Mouse (Mus musculus): Measurements from ENCODE around the gene Actl6b.

The Actl6b gene

DNA sequence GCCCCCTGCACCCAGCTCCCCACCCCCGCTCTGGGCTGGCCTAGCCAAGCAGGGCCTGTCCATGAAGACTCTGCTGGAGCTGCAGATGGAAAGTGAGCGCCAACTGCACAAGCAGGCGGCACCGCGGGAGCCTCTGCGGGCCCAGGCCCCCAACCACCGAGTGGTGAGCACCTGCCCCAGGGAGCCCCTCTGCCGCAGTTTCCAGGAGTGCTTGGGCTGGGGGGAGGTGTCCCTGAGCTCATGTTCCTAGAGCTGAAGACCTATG lies 29.1 kb upstream of the Actl6b start:
- Histone ChIP-seq H3K27me3 (ENCODE audit: control insufficient read depth, insufficient read depth, low read length, poor library complexity, severe bottlenecking) (no peaks in the 10 kb centered on the region), H3K36me3 (ENCODE audit: control insufficient read depth, insufficient read depth, low read length, poor library complexity, severe bottlenecking) (peaks cover 28% of the 10 kb centered on the region)
- no peak for DNase-seq (ENCODE audit: low read depth, low spot score)

- no peaks in the 10 kb centered on the region for H3K27me3 ChIP-seq (ENCODE audit: control insufficient read depth, insufficient read depth, low read length, poor library complexity, severe bottlenecking)
- DNase-seq (ENCODE audit: low read depth, low spot score) = no peak
- peaks cover 25% of the 10 kb centered on the region for H3K36me3 ChIP-seq (ENCODE audit: control insufficient read depth, insufficient read depth, low read length, poor library complexity, severe bottlenecking)
Measured at GRCm38 (mm10) chr5:137524671-137525070, 28.6 kb upstream of the Actl6b start.

DNA sequence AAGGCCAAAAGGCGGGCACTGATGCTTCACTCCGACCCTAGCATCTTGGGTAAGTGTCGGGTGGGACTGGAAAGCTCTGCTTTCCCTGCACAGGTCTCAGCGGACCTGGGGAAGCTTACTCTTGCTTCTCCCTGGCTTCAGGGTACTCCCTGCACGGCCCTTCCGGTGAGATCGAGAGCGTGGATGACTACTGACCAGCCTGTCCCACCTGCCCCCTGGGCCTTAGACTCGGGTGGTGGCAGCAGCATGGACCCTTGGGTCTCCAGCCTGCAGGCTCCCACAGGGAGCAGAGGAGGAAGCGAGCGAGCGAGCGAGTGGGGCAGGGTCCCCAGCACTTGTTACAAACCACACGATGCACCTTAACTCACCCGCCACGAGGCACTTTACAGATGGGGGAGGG lies 27.8 kb upstream of the Actl6b start:
- H3K27me3 ChIP-seq (ENCODE audit: control insufficient read depth, insufficient read depth, low read length, poor library complexity, severe bottlenecking) = no peaks in the 10 kb centered on the region
- DNase-seq (ENCODE audit: low read depth, low spot score) = no peak
- peaks cover 28% of the 10 kb centered on the region for H3K36me3 ChIP-seq (ENCODE audit: control insufficient read depth, insufficient read depth, low read length, poor library complexity, severe bottlenecking)

DNA sequence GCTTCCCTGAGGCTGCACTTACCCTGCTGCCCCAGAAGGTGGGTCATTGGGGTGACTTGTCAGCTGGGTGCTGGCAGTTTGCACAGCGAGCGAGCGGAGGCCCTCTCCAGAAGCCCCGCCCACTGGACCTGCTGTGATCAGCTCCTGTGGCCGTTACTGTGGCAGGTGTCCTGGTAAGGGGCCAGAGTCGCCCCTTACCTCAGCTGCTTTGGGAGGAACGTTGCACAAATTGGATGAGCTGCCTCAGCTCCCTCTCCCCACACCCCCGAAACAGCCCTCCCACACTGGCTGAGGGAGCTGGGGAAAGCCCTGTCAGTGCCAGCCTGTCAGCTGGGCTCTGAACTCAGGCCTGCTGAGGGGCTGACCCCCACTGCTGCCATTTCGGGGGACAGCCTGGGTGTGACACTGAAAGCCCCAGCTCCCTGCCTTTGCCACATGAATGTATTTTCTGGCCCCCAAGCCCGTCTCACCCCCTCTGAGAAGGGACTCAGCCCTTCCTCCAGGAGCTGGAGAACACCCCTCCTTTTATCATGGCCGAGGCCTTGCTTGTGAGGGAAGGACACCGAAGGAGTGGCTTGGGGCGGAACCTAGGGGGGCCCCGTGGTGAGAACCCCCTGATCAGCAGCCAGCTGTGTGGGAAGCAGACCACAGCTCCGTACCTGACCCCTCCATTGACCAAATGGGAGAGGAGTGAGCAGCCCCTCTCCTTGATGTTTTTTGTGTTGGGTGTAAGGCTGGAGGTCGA lies 27.0 kb upstream of the Actl6b start:
- no peaks in the 10 kb centered on the region for H3K27me3 ChIP-seq (ENCODE audit: control insufficient read depth, insufficient read depth, low read length, poor library complexity, severe bottlenecking)
- H3K36me3 ChIP-seq (ENCODE audit: control insufficient read depth, insufficient read depth, low read length, poor library complexity, severe bottlenecking) = peaks cover 24% of the 10 kb centered on the region
- DNase-seq (ENCODE audit: low read depth, low spot score) = peak; percentile 40

GRCm38 (mm10) chr5:137527413-137527812 lies 25.9 kb upstream of the Actl6b start:
- no peak for DNase-seq (ENCODE audit: low read depth, low spot score)
- H3K36me3 ChIP-seq (ENCODE audit: control insufficient read depth, insufficient read depth, low read length, poor library complexity, severe bottlenecking) = peaks cover 18% of the 10 kb centered on the region
- H3K27me3 ChIP-seq (ENCODE audit: control insufficient read depth, insufficient read depth, low read length, poor library complexity, severe bottlenecking) = no peaks in the 10 kb centered on the region

- no peaks in the 10 kb centered on the region for H3K27me3 ChIP-seq (ENCODE audit: control insufficient read depth, insufficient read depth, low read length, poor library complexity, severe bottlenecking)
- H3K36me3 ChIP-seq (ENCODE audit: control insufficient read depth, insufficient read depth, low read length, poor library complexity, severe bottlenecking) = peaks cover 18% of the 10 kb centered on the region
- no peak for DNase-seq (ENCODE audit: low read depth, low spot score)
Measured at GRCm38 (mm10) chr5:137528247-137528968, 24.9 kb upstream of the Actl6b start.

GRCm38 (mm10) chr5:137529221-137529995 lies 23.9 kb upstream of the Actl6b start:
- H3K36me3 ChIP-seq (ENCODE audit: control insufficient read depth, insufficient read depth, low read length, poor library complexity, severe bottlenecking) = peaks cover 18% of the 10 kb centered on the region
- no peaks in the 10 kb centered on the region for H3K27me3 ChIP-seq (ENCODE audit: control insufficient read depth, insufficient read depth, low read length, poor library complexity, severe bottlenecking)
- DNase-seq (ENCODE audit: low read depth, low spot score) = no peak

GRCm38 (mm10) chr5:137530075-137530474 lies 23.2 kb upstream of the Actl6b start:
- H3K27me3 ChIP-seq (ENCODE audit: control insufficient read depth, insufficient read depth, low read length, poor library complexity, severe bottlenecking) = no peaks in the 10 kb centered on the region
- no peak for DNase-seq (ENCODE audit: low read depth, low spot score)
- H3K36me3 ChIP-seq (ENCODE audit: control insufficient read depth, insufficient read depth, low read length, poor library complexity, severe bottlenecking) = peaks cover 17% of the 10 kb centered on the region

DNA sequence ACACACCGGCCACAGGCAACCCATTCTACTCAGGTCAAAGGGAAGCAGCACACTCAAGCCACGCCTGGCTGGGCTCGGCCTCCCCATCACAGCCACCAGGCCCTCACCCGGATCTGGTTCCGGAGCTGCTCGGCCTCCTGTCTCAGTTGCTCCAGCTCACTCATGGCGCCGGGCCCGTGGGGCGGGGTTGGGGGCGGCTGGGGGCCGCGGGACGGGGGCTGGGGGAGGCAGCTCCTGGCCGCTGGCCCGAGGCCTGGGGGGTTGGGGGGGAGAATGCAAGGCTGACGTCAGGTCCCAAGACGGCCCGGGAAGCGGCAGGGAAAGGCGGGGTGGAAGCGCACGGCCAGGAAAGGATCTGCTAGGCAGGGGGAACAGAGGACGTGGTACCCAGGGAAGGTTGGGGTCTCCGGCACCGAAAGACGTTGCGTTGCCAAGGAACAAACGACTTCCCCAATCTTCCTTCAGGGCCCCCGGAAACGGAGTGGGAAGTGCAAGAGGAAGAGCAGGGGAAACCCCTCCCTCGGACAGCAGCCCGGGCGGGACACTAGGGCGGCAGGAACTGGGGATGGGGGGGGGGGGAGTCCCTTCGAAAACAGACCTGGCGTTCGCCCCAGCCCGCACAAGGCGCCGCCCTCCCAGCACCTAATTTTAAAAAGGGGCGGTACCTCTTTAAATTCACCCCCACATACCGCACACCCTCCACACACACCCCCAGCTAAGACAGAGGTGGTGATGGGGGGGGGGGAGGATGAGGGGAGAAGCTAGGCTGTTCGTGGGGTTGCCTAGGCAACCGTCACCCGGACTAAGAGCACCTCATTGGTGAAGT lies 22.5 kb upstream of the Actl6b start:
- peaks cover 17% of the 10 kb centered on the region for H3K36me3 ChIP-seq (ENCODE audit: control insufficient read depth, insufficient read depth, low read length, poor library complexity, severe bottlenecking)
- no peaks in the 10 kb centered on the region for H3K27me3 ChIP-seq (ENCODE audit: control insufficient read depth, insufficient read depth, low read length, poor library complexity, severe bottlenecking)
- DNase-seq (ENCODE audit: low read depth, low spot score) = peak; percentile 89

DNA sequence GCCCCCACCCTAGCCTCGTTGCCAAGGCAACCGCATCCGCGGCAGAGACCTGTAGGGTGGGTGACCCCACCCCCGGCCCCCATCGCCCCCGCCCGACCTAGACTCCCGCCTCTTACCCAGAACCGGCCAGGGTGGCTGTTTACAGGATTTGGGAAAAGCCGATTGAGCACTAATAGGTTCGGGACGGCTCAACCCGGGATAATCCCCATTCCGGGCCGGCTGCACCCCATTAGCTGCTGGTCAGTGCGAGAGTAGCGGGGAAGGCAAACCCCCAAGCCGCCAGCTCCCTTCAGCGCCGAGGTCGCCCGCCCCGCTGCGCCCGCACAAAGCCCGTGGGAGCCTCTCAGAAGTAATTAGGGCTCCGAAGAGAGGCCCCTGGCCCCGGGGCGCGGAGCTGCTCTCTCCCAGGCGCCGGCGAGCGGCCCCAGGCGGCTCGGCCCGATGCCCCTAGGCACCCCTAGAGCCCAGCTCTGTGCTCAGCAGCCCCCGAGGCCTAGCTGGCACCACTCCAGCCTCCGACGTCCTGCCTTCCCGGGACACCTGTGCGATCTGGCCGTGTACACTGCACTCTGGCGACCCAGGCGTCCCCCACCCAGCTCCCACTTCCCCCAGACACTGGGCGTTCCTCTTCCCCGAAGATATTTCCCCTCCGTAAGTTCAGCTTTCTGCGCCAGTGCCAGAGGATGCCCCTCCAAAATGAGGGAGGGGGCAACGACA lies 21.7 kb upstream of the Actl6b start:
- Histone ChIP-seq H3K36me3 (ENCODE audit: control insufficient read depth, insufficient read depth, low read length, poor library complexity, severe bottlenecking) (peaks cover 14% of the 10 kb centered on the region), H3K27me3 (ENCODE audit: control insufficient read depth, insufficient read depth, low read length, poor library complexity, severe bottlenecking) (no peaks in the 10 kb centered on the region)
- DNase-seq (ENCODE audit: low read depth, low spot score) = peak; percentile 50

DNA sequence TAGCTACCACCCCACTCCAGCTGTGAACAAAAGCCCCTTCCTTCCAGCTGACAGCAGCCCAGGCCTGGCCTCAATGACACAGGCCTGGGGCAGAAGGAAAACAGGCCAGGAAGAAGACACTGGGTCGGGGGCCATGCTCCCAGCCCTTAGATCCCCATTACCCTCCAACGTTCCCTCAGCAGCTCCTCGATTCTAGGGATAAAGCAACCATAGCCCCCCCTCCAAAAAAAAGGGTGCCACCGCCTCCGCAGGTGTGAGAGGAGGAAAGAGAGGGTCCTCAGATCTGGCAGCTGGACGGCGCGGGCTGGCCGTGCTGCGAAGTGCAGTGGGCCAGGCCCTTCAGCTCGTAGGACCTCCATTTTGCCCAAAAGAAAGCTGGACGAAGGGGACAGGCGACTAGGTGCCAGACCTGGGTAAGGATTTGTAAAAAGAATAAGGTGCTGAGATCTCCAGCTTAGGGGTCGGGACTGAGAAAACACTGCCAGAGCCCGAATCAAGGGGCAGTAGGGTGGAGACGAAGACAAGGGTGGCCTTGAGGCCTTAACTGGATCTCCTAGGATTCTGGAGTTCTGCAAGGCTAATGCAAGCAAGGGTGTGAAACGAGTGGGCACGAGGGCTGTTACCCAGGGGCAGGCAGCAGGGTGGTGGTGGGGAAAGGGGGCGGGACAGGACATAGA lies 21.0 kb upstream of the Actl6b start:
- no peaks in the 10 kb centered on the region for H3K27me3 ChIP-seq (ENCODE audit: control insufficient read depth, insufficient read depth, low read length, poor library complexity, severe bottlenecking)
- DNase-seq (ENCODE audit: low read depth, low spot score) = peak; percentile 33
- H3K36me3 ChIP-seq (ENCODE audit: control insufficient read depth, insufficient read depth, low read length, poor library complexity, severe bottlenecking) = peaks cover 9% of the 10 kb centered on the region

GRCm38 (mm10) chr5:137532808-137533116 lies 20.6 kb upstream of the Actl6b start:
- no peaks in the 10 kb centered on the region for H3K27me3 ChIP-seq (ENCODE audit: control insufficient read depth, insufficient read depth, low read length, poor library complexity, severe bottlenecking)
- no peak for DNase-seq (ENCODE audit: low read depth, low spot score)
- peaks cover 9% of the 10 kb centered on the region for H3K36me3 ChIP-seq (ENCODE audit: control insufficient read depth, insufficient read depth, low read length, poor library complexity, severe bottlenecking)

DNA sequence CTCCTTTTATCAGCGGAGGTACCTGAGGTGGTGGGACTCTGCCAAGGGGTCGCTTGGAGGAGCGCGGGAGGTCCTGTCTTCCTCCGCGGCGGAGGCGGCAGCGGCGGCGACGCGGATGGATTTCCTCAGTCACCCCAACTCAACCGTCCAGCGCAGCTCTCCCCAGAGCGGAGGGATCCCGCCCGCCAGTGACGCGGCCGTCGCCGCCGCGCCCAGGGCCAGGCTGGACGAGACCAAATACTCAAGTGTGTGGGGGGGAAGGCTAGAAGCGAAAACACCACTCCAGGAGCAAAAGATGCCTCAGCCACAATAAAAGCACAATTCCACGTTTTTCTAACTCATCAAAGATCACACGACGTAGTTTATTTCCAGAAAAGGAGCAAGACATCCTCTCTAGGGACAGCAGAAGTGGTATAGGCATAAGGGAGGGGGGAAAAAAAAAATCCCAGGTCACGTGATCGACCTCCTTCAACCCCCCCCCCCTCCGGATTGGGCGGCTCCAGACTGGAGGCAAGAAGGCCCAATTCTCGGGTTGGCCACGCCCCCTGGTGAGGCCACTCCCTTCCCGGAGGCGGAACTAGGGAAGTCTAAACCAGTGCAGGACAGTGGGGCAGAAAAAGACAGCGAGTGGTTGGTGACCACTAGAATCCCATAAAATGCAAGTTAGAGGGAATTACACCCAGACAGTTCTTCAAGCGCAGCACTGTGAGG lies 20.0 kb upstream of the Actl6b start, which contains the start of the genes Epo and Gnb2:
Epo (minus strand) TSS at position 126 of the 711 bp plus-strand sequence.
Gnb2 (minus strand) TSS at position 394 of the 711 bp plus-strand sequence.
- no peaks in the 10 kb centered on the region for H3K27me3 ChIP-seq (ENCODE audit: control insufficient read depth, insufficient read depth, low read length, poor library complexity, severe bottlenecking)
- DNase-seq (ENCODE audit: low read depth, low spot score) = peak; percentile 98
- H3K36me3 ChIP-seq (ENCODE audit: control insufficient read depth, insufficient read depth, low read length, poor library complexity, severe bottlenecking) = peaks cover 9% of the 10 kb centered on the region

Data from splenic B cell, adult 2 months (primary cell).